Mouse (Mus musculus) embryo, embryonic 11.5 days (tissue): ENCODE data around the gene Lbx1.

Experiments used
- DNase-seq: peaks from one replicate; pipeline ENCODE4 v3.0.0-alpha.2; 2012; ENCODE audit warnings: low read depth, low spot score

Lbx1 gene

GRCm38 (mm10) chr19:45234191-45234770 is 1.3 kb downstream of the Lbx1 start:
- DNase-seq, result no peak

DNA sequence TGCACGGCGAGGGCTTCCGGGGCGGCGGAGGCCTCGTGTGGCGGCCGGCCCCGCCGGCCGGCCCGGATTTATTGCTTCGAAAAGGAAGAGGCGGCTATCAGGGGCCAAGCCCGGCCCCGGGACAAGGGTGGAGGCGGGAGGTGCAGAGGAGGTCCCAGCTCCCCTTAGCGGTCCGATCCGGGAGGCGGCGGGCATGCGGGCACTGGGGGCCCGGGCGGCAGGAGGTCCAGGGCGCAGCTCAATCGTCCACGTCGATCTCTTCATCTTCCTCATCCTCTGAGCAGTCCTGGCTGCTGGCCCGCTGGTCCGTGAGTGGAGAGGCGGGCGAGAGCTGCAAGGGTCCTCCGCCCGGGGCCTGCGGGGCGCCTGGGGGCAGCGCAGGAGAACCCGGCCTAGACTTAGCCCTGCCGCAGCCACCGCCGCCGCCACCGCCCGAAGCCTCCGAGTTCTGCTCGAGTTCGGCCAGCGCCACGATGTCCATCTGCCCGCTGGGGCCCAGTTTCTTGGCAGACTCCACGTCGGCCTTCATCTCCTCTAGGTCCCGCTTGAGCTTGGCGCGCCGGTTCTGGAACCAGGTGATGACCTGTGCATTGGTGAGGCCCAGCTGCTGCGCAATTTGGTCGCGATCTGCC is 2.0 kb downstream of the Lbx1 start:
- no peak for DNase-seq

GRCm38 (mm10) chr19:45232443-45233410 is 2.9 kb downstream of the Lbx1 start:
- DNase-seq, result no peak

DNA sequence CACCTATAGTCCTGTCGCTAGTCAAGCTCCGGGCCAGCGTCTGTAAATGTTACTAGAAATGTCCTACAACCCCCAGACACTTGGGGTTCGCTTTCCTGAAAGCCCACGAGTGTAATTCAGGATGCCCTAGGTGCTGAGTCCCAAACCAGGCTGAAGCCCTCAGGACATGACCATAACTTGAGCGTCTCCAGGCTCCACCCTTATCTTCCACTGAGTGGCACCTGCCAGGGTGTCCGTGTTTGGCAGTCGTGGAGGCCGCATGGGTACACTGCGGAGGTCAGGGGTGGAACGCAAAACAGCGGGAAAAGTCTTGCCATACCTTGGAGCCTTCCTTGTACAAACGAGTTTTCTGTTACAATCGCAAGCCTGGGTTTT is 3.6 kb downstream of the Lbx1 start:
- no peak for DNase-seq

DNA sequence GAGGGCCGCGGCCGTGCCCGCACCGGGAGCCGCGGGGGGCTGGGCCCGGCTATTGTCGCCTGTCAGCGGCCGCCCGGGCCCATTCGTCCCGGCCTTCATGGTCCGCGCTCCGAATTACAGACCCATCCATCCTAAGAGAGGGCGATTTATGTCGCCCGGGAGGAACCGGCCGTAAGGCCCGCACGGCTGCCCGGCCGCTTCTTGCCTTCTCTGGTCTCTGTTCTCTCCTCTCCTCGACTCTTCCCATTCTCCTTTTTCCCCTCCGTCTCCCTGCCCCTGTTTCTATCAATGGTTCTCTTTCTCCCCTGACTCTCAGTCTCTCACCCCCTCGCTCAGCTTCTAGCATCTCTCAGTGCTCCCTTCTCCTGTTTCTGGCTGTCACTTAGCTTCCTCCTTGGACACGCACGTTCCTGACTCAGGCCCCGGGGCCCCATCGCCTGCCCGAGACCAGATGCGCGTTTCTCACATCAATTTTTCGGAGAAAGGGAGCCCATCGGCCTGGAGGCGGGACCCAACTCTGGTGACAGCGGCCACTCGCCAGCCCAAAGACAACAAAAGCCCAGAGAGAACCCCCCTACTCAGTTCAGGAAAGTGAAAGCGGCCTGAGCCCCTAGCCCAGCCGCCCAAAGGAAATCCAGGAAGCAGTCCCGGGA is 4.1 kb downstream of the Lbx1 start:
- DNase-seq, result no peak

- no peak for DNase-seq
Observed at GRCm38 (mm10) chr19:45230848-45231382, 4.7 kb downstream of the Lbx1 start.

DNA sequence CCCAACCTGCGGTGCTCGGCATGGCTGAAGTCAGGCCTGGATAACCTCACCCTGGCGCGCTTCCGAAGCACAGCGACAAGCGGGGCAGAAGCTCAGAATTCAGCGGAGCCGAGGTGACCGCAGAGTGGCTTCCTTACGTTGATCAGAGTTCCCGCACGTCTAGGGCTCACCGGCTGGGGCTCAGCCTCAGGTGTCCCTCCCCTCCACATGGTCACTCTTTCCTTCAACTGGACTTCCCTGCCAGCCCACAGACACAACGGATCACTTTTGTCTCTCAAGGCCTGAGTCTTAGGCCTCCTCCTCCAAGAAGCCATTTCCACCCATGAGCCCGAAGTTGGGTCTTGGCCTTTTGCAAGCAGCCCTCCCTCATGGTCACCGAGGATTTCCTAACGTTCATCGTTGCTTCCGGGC is 5.4 kb downstream of the Lbx1 start:
- DNase-seq, result no peak

DNA sequence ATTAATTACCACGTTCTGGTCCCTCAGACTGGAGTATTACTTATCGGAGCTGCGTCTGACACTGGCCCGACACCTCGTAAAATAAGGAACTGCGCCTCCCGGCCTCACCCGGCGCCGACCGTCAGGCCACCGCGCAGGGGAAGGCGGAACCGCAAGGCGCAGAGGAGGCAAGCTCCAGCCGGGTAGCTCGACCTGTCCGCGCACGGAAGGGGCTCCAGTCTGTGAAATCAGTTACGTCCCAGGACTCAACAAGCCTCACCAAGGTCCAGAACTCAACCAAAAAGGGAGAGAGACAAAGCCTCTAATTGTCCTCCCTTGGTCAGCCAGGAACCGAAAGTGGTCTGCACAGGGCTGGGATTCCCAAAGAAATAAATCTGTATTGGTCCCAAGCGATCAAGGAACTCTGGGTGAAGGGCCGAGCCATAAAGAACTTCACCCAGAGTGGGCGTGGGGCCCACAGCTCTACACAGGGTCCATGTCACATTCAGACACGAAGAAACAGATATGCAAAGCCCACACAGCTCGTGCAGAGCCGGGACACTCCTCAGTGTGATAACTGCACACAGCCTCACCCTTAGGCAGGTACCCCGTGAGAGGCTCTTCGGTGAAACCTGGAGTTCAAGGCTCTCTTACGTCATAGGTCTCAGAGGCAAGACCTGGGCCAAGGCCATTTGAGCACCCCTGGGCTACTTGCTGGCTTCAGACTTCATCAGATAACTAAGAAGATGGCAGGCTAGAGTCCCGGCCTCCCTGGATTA is 6.1 kb downstream of the Lbx1 start:
- no peak for DNase-seq

DNA sequence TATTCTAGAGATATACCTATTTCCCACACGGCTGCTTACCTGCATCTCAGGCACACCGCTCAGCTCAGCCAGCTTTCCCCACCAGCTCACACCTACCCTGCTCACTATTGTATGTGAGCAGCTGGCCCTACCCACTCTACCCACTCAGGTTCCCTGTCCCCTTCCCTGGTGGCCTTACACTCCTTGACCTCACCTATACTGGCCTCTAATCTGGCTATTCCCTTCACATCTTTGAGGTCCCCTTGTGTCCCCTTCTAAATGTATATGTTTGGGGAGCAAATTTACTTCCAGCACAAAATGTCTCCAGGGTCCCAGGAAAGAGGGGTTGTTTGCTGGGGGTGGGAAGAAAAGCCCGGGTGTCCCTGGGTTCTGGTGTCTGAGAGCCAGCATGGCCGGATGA is 6.8 kb downstream of the Lbx1 start:
- DNase-seq, result no peak

- no peak for DNase-seq
Observed at GRCm38 (mm10) chr19:45228097-45228496, 7.5 kb downstream of the Lbx1 start.

DNA sequence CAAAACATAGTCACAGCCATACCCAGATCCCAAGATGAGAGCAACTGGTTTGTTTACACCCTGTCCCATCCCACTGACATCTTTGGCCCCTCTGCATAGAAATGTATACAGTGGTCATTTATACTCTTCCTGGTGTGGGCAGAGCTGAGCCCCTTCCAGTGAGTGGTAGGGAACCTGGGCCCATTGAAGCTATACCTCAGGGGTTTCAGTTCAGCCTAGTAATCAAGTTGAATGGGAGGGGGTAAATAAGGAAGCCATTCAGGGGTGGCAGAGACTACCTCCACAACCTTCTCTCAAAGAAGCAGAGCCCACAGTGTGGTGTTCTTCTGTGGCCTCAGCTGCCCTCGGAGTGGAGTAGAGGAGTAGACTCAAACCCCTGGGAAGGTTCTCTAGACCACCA is 7.9 kb downstream of the Lbx1 start:
- no peak for DNase-seq

DNA sequence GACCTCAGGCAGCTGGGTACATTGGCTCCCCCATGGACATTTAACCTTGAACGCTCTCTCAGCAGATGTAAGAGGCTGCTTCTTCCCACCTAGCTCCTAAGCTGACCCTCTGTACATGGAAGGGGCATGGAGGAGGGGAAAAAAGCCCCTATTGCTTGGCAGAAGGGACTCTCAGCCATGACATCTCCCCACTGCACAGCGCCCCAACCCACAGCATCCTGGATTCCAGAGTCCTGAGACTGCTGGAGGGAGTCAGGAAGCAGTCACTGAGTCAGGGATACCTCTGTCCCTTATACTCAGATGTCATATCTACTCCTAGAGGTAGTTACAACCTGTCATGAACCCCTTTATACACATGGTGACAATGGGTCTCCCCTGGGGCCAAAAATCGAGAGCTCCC is 8.6 kb downstream of the Lbx1 start:
- DNase-seq, result no peak

- no peak for DNase-seq
Observed at GRCm38 (mm10) chr19:45226246-45226645, 9.4 kb downstream of the Lbx1 start.

GRCm38 (mm10) chr19:45225130-45225529 is 10.5 kb downstream of the Lbx1 start:
- DNase-seq, result no peak

DNA sequence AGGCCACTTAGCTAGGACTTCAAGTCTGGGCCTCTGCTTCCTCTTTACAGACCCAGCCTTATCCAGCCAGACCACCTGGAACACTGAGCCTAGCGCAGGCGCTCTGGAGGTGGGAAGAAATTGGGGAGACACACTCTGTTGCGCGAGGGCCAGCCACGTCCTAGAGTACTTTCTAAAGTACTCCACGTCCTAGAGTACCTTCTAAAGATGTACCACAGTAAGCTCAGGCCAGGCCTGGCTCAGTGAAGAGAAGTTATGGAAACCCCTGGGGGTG is 11.4 kb downstream of the Lbx1 start:
- DNase-seq, result no peak

- DNase-seq, result no peak
Observed at GRCm38 (mm10) chr19:45223413-45224285, 12.0 kb downstream of the Lbx1 start.

GRCm38 (mm10) chr19:45222141-45222782 is 13.3 kb downstream of the Lbx1 start:
- DNase-seq, result no peak

DNA sequence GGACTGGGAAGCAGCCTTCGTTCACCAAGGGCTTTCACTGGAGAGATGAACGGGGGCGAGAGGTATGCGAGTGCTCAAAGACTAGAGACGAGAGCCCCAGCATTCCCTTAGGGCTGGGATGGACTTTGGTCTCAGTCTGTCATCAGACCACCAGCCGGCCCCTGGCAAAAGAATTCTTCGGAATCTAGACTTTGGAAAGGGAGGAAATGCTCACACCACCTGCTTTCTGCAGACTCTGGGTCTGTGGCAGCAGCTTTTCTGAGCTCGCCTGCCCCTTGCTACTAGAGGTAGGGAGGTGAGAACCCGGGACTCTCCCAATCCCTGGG is 14.2 kb downstream of the Lbx1 start:
- no peak for DNase-seq

DNA sequence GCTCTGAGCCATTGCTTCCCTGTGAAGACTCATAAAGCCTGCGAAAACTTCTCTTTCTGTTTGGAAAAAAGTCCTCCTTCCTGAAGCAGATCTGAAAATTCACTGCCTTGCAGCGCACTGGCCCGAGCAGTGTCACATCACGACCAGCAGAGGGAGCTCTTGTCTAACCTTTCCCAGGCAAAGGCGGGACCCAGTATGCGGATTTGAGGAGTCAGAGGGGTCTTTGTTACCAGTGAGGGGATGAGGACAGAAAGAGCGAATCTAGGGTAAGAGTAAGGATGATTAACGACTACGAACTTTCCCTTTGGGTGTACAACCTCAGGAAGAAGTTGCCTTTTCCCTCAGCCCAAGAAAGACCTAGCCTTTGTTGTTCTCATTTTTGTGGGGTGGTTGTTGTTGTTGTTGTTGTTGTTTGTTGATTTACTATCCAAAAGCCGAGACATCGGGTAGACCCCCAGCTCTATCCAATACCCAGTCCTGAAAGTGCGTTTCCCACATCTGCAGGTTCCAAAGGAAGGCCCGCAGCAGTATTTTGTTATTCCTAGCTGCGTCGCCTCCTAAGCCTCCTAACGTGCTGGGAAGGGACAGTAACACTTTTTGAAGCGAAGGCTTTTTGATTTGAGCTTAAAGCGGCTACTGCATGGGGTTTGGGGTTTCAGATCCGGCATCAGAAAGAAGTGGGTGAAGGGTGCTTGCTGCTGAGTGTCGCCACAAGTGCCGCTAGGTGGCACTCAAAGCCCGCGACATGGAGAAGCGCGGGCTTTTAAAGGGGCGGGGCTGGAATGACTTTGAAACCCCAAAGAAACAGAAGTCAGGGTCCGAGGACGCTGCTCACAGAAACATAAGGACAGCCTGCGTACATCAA is 14.8 kb downstream of the Lbx1 start:
- peak; percentile 85 for DNase-seq
